Comparison of ENCODE assay signal across 8 mouse cellular contexts in genomic region chr14:40955596-40956251, GRCm38 (mm10). TPM values are rescaled to one million over a fixed set of nuclear protein-coding genes. Genes with fewer than 3 reads are reported as not detected.
DNase-seq lines count a peak whose midpoint lies in the region; ATAC-seq and TF ChIP-seq lines count a peak whose summit lies in the region.

No protein-coding gene starts in this region.

- peaks cover 74% of the 10 kb centered on the region for H3K4me1 ChIP-seq in heart, embryonic 12.5 days (replicated peaks)
- H3K4me1 ChIP-seq in bone marrow macrophage, adult 2 months (ENCODE audit: control insufficient read depth, insufficient read depth, low read length): peaks cover 79% of the 10 kb centered on the region
- peaks cover 72% of the 10 kb centered on the region for H3K4me1 ChIP-seq in forebrain, embryonic 16.5 days (replicated peaks; ENCODE audit: control insufficient read depth, insufficient read depth, low read length)
- peaks cover 59% of the 10 kb centered on the region for H3K4me1 ChIP-seq in intestine, embryonic 16.5 days (ENCODE audit: control insufficient read depth, insufficient read depth, low read length)
- H3K4me1 ChIP-seq in liver, embryonic 15.5 days (replicated peaks): peaks cover 92% of the 10 kb centered on the region

- ATAC-seq in heart, embryonic 12.5 days (ENCODE audit: insufficient number of reproducible peaks, low FRiP score): 0 out of 2 replicates have a peak, but pooled peaks have one; percentile 10
- peak; percentile 66 for ATAC-seq in forebrain, embryonic 16.5 days
- no peak; the same call in 1 of the 2 replicates for ATAC-seq in intestine, embryonic 16.5 days
- no peak for ATAC-seq in liver, embryonic 15.5 days (ENCODE audit: insufficient read depth)
- no peak for ATAC-seq in erythroid progenitor cell, adult 5-6 weeks (replicated peaks; ENCODE audit: low FRiP score, poor library complexity, severe bottlenecking)

- peak overlapping the region; percentile 80 for H3K27ac ChIP-seq in heart, embryonic 12.5 days (ENCODE audit: poor library complexity, severe bottlenecking)
- peak overlapping the region; percentile 78 for H3K27ac ChIP-seq in bone marrow macrophage, adult 2 months (ENCODE audit: insufficient read depth, low read depth, low read length)
- peak overlapping the region; percentile 96 for H3K27ac ChIP-seq in forebrain, embryonic 16.5 days (ENCODE audit: low read length)
- H3K27ac ChIP-seq in intestine, embryonic 16.5 days (ENCODE audit: low read length): peak overlapping the region; percentile 47
- H3K27ac ChIP-seq in liver, embryonic 15.5 days (replicated peaks): peak overlapping the region; percentile 70

- H3K9me3 ChIP-seq in heart, embryonic 12.5 days (replicated peaks): no peaks in the 10 kb centered on the region
- H3K9me3 ChIP-seq in forebrain, embryonic 16.5 days (ENCODE audit: control insufficient read depth, low read length): no peaks in the 10 kb centered on the region
- H3K9me3 ChIP-seq in intestine, embryonic 16.5 days (ENCODE audit: control insufficient read depth, low read length): no peaks in the 10 kb centered on the region
- H3K9me3 ChIP-seq in liver, embryonic 15.5 days (replicated peaks): no peaks in the 10 kb centered on the region

- no peaks in the 10 kb centered on the region for H3K27me3 ChIP-seq in heart, embryonic 12.5 days (replicated peaks)
- H3K27me3 ChIP-seq in forebrain, embryonic 16.5 days (replicated peaks; ENCODE audit: control insufficient read depth, insufficient read depth, low read length): no peaks in the 10 kb centered on the region
- no peaks in the 10 kb centered on the region for H3K27me3 ChIP-seq in intestine, embryonic 16.5 days (replicated peaks; ENCODE audit: control insufficient read depth, insufficient read depth, low read length)
- no peaks in the 10 kb centered on the region for H3K27me3 ChIP-seq in liver, embryonic 15.5 days

- intact Hi-C loops in heart, postnatal 25 days (cut with DNase I): loop anchor here (1.0 kb wide), 1 partner anchor 8 kb away; no protein-coding TSS in a partner anchor

- TF ChIP-seq CTCF in bone marrow macrophage, adult 2 months (IDR thresholded peaks at IDR 0.05; ENCODE audit: low read depth, low read length): no peak

- H3K4me2 ChIP-seq in heart, embryonic 12.5 days: peak overlapping the region; percentile 35
- peak overlapping the region; percentile 46 for H3K4me2 ChIP-seq in forebrain, embryonic 16.5 days (ENCODE audit: low read length)
- H3K4me2 ChIP-seq in intestine, embryonic 16.5 days (ENCODE audit: low read depth, low read length): 0 out of 2 replicates have a peak overlapping the region, but pooled peaks have one; percentile 9
- H3K4me2 ChIP-seq in liver, embryonic 15.5 days: peak overlapping the region; percentile 33

- H3K9ac ChIP-seq in heart, embryonic 12.5 days: peak overlapping the region; percentile 54
- H3K9ac ChIP-seq in forebrain, embryonic 16.5 days (replicated peaks; ENCODE audit: low read depth, low read length): peak overlapping the region; percentile 62
- H3K9ac ChIP-seq in intestine, embryonic 16.5 days (ENCODE audit: low read depth, low read length): peak overlapping the region; percentile 21; the same call in 1 of the 2 replicates
- H3K9ac ChIP-seq in liver, embryonic 15.5 days: 0 out of 2 replicates have a peak overlapping the region, but pooled peaks have one; percentile 43

- H3K36me3 ChIP-seq in heart, embryonic 12.5 days: no peaks in the 10 kb centered on the region
- no peaks in the 10 kb centered on the region for H3K36me3 ChIP-seq in forebrain, embryonic 16.5 days (ENCODE audit: control insufficient read depth, insufficient read depth)
- no peaks in the 10 kb centered on the region for H3K36me3 ChIP-seq in intestine, embryonic 16.5 days (ENCODE audit: control insufficient read depth, insufficient read depth, low read length)
- H3K36me3 ChIP-seq in liver, embryonic 15.5 days (replicated peaks): no peaks in the 10 kb centered on the region

- TF ChIP-seq POLR2A in bone marrow macrophage, adult 2 months (IDR thresholded peaks at IDR 0.05; ENCODE audit: borderline replicate concordance, low read depth, low read length): no peak

- WGBS in heart, embryonic 12.5 days: 25% methylated on average over 10 of the region's 10 CpGs
- 1% methylated on average over 10 of the region's 10 CpGs for WGBS in forebrain, embryonic 16.5 days
- WGBS in intestine, embryonic 16.5 days: 32% methylated on average over 10 of the region's 10 CpGs
- WGBS in liver, embryonic 15.5 days (ENCODE audit: insufficient replicate concordance): 24% methylated on average over 10 of the region's 10 CpGs

- no peak for DNase-seq in heart, postnatal 25 days (ENCODE audit: low spot score)
- peak; percentile 86 for DNase-seq in right cerebral cortex, postnatal 25 days

- no peak overlapping the region for H3K4me3 ChIP-seq in heart, embryonic 12.5 days
- no peak overlapping the region for H3K4me3 ChIP-seq in bone marrow macrophage, adult 2 months (ENCODE audit: insufficient read depth, low read length)
- H3K4me3 ChIP-seq in forebrain, embryonic 16.5 days (replicated peaks; ENCODE audit: low read length): peak overlapping the region; percentile 14; the same call in 1 of the 2 replicates
- no peak overlapping the region for H3K4me3 ChIP-seq in intestine, embryonic 16.5 days (ENCODE audit: low read length)
- no peak overlapping the region for H3K4me3 ChIP-seq in liver, embryonic 15.5 days (replicated peaks)

RNA-seq across cellular contexts. Expression of gene Tspan14, which starts 10.9 kb away (rescaled TPM):
- polyA plus RNA-seq in heart, embryonic 12.5 days (2016; fragmentation: Nextera tagmentation; extraction: Ambion mirVana): 43.2 and 46.7 TPM in 2 replicates
- total RNA-seq in heart, postnatal 25 days (2021): 10 to 100 TPM; 17.1 to 18.1 TPM
- polyA plus RNA-seq in bone marrow macrophage, adult 2 months (2012; ENCODE audit: insufficient read depth, insufficient read length, missing spikeins): 71.8 and 88.3 TPM in 2 replicates
- 90.0 and 102 TPM in 2 replicates for polyA plus RNA-seq in forebrain, embryonic 16.5 days (2015; fragmentation: Nextera tagmentation; extraction: Ambion mirVana)
- 65.0 and 65.6 TPM in 2 replicates for polyA plus RNA-seq in intestine, embryonic 16.5 days (2015; fragmentation: Nextera tagmentation; extraction: Ambion mirVana)
- 28.8 and 34.6 TPM in 2 replicates for polyA plus RNA-seq in liver, embryonic 15.5 days (2015; fragmentation: Nextera tagmentation; extraction: Ambion mirVana)
- 8.8 and 13.3 TPM in 2 replicates for total RNA-seq in erythroid progenitor cell, adult 5-6 weeks (2015; ENCODE audit: low replicate concordance)
- 4.4 and 7.9 TPM in 2 replicates for total RNA-seq in erythroid progenitor cell, adult 5-6 weeks (2017; ENCODE audit: low replicate concordance)

RNA-seq across cellular contexts. Expression of gene Fam213a, which starts 57.9 kb away (rescaled TPM):
- 58.7 and 59.1 TPM in 2 replicates for polyA plus RNA-seq in heart, embryonic 12.5 days (2016; fragmentation: Nextera tagmentation; extraction: Ambion mirVana)
- 10 to 100 TPM; 16.3 to 17.0 TPM for total RNA-seq in heart, postnatal 25 days (2021)
- 29.1 and 31.6 TPM in 2 replicates for polyA plus RNA-seq in bone marrow macrophage, adult 2 months (2012; ENCODE audit: insufficient read depth, insufficient read length, missing spikeins)
- 71.5 and 85.2 TPM in 2 replicates for polyA plus RNA-seq in forebrain, embryonic 16.5 days (2015; fragmentation: Nextera tagmentation; extraction: Ambion mirVana)
- polyA plus RNA-seq in intestine, embryonic 16.5 days (2015; fragmentation: Nextera tagmentation; extraction: Ambion mirVana): 72.4 and 81.8 TPM in 2 replicates
- polyA plus RNA-seq in liver, embryonic 15.5 days (2015; fragmentation: Nextera tagmentation; extraction: Ambion mirVana): 69.5 and 77.2 TPM in 2 replicates
- 162 and 195 TPM in 2 replicates for total RNA-seq in erythroid progenitor cell, adult 5-6 weeks (2015; ENCODE audit: low replicate concordance)
- 261 and 301 TPM in 2 replicates for total RNA-seq in erythroid progenitor cell, adult 5-6 weeks (2017; ENCODE audit: low replicate concordance)

Comparison
In these comparisons a context has a peak if more than half of its experiments do, and no peak if none do; other contexts are left out.
1. ATAC-seq: peak in heart, embryonic 12.5 days (single experiment) and forebrain, embryonic 16.5 days (single experiment); none in intestine, embryonic 16.5 days (single experiment), liver, embryonic 15.5 days (single experiment) and erythroid progenitor cell, adult 5-6 weeks (single experiment).
2. Peak in every context shown above with its lines, with median percentiles within 50 percentile points of each other: H3K27ac ChIP-seq, H3K4me2 ChIP-seq and H3K9ac ChIP-seq.